Mouse (Mus musculus) layer of hippocampus, adult 6 months (tissue): ENCODE results near the gene Acpp. TPM values are rescaled to one million over a fixed set of nuclear protein-coding genes. Genes with fewer than 3 reads are reported as not detected.

Source experiments
- long read RNA-seq, 2 experiments: library from polyadenylated mRNA; unstranded; transcript quantifications; one replicate each; pipeline ENCODE4 v2.0.0; 2019 to 2020
- polyA plus RNA-seq: library from polyadenylated mRNA; unstranded; fragments of <200 nt; fragmentation: Nextera tagmentation; gene quantifications from 2 replicates; pipeline ENCODE4 v1.2.3, GENCODE M21; 2021

The Acpp gene
- not detected in 2 replicates for polyA plus RNA-seq
- long read RNA-seq, experiment 1: 0 reads
- long read RNA-seq, experiment 2: 0 reads

GRCm38 (mm10) chr9:104337183-104337931, at the start of gene Acpp:
Acpp (minus strand) TSS chr9:104337748.

GRCm38 (mm10) chr9:104262823-104263352, 74.7 kb downstream of the Acpp start, which contains the start of gene Dnajc13:
Dnajc13 (minus strand) TSS chr9:104262930.

Other genes with a start within 250 kb of the Acpp start
- gene Ackr4, start 210.8 kb downstream of the Acpp start, polyA plus RNA-seq: 0.08 and 0.63 TPM in 2 replicates
- 9.4 and 10.1 TPM in 2 replicates for gene Dnajc13, start 74.8 kb downstream of the Acpp start, polyA plus RNA-seq
- gene Cpne4, start 209.5 kb upstream of the Acpp start, polyA plus RNA-seq: 69.6 and 76.6 TPM in 2 replicates